Mouse (Mus musculus) stomach, embryonic 14.5 days (tissue): ENCODE measurements around the gene Btnl1. TPM values are rescaled to one million over a fixed set of nuclear protein-coding genes. Genes with fewer than 3 reads are reported as not detected.

Source experiments
- polyA plus RNA-seq: library from polyadenylated mRNA; unstranded; fragments of >200 nt; fragmentation: Nextera tagmentation; extraction: Ambion mirVana; gene quantifications from 2 replicates; pipeline ENCODE4 v1.2.1, GENCODE M21; 2014

Gene Btnl1
- polyA plus RNA-seq, 1 experiment from 2014 or later, result not detected

Other genes starting within 250 kb of the Btnl1 start
- 0.35 and 0.38 TPM in 2 replicates for gene H2-DMb2, start 233.8 kb upstream of the Btnl1 start, polyA plus RNA-seq
- 1.4 and 1.6 TPM in 2 replicates for gene H2-DMb1, start 224.1 kb upstream of the Btnl1 start, polyA plus RNA-seq
- gene Tap1, start 189.6 kb upstream of the Btnl1 start, polyA plus RNA-seq, result 5.2 and 7.2 TPM in 2 replicates
- 3.4 and 4.4 TPM in 2 replicates for gene Psmb9, start 189.4 kb upstream of the Btnl1 start, polyA plus RNA-seq
- gene Psmb8, start 179.4 kb upstream of the Btnl1 start, polyA plus RNA-seq, result 5.9 and 8.3 TPM in 2 replicates
- 1.6 and 2.4 TPM in 2 replicates for gene Tap2, start 173.6 kb upstream of the Btnl1 start, polyA plus RNA-seq
- 0.54 TPM in 1 of 2 replicates, not detected in the other for gene H2-Ob, start 138.2 kb upstream of the Btnl1 start, polyA plus RNA-seq
- gene H2-Ab1, start 119.4 kb upstream of the Btnl1 start, polyA plus RNA-seq, result 9.4 and 12.6 TPM in 2 replicates
- 3.0 and 4.4 TPM in 2 replicates for gene H2-Aa, start 89.3 kb upstream of the Btnl1 start, polyA plus RNA-seq
- gene H2-Eb1, start 71.3 kb upstream of the Btnl1 start, polyA plus RNA-seq, result 2.8 and 2.9 TPM in 2 replicates
- not detected in 2 replicates for gene H2-Eb2, start 51.5 kb upstream of the Btnl1 start, polyA plus RNA-seq
- gene Btnl2, start 22.3 kb upstream of the Btnl1 start, polyA plus RNA-seq, result 0.10 and 0.13 TPM in 2 replicates
- 0.85 and 1.2 TPM in 2 replicates for gene BC051142, start 21.7 kb downstream of the Btnl1 start, polyA plus RNA-seq
- gene Btnl4, start 100.2 kb downstream of the Btnl1 start, polyA plus RNA-seq, result 0.18 TPM in 1 of 2 replicates, not detected in the other
- gene Btnl6, start 140.2 kb downstream of the Btnl1 start, polyA plus RNA-seq, result not detected in 2 replicates
- gene Notch4, start 187.1 kb downstream of the Btnl1 start, polyA plus RNA-seq, result 3.9 and 4.7 TPM in 2 replicates
- 6.1 and 8.0 TPM in 2 replicates for gene Gpsm3, start 212.7 kb downstream of the Btnl1 start, polyA plus RNA-seq
- gene Pbx2, start 214.1 kb downstream of the Btnl1 start, polyA plus RNA-seq, result 13.1 and 15.5 TPM in 2 replicates
- 3.7 and 3.8 TPM in 2 replicates for gene Ager, start 220.7 kb downstream of the Btnl1 start, polyA plus RNA-seq
- gene Rnf5, start 226.6 kb downstream of the Btnl1 start, polyA plus RNA-seq, result 104 and 105 TPM in 2 replicates
- gene Agpat1, start 227.1 kb downstream of the Btnl1 start, polyA plus RNA-seq, result 53.1 and 53.9 TPM in 2 replicates
- gene Egfl8, start 238.8 kb downstream of the Btnl1 start, polyA plus RNA-seq, result 3.8 and 4.2 TPM in 2 replicates